Mouse (Mus musculus) kidney, adult 2 months (tissue): ENCODE measurements around the gene Rufy1.

Experiments used
- CTCF ChIP-seq: fragments of 200-500 bp; conservative IDR thresholded peaks from 2 replicates; pipeline ENCODE4 v1.5.1; 2011; ENCODE audit warnings: low read depth, mild to moderate bottlenecking, control low read depth, low read length, moderate library complexity, mixed read lengths; ENCODE audit not compliant: insufficient read depth, insufficient read length
- POLR2A ChIP-seq: fragments of 200-500 bp; IDR thresholded peaks from one replicate; pipeline ENCODE4 v1.6.1; 2011; ENCODE audit warnings: low read depth, low read length, control low read depth

- TF ChIP-seq CTCF, result no peak
- no peak for TF ChIP-seq POLR2A
Measured at GRCm38 (mm10) chr11:50370969-50371368, 60.0 kb downstream of the Rufy1 start.
